Mouse (Mus musculus): ENCODE measurements around the gene Hist3h2ba.

Gene Hist3h2ba

DNA sequence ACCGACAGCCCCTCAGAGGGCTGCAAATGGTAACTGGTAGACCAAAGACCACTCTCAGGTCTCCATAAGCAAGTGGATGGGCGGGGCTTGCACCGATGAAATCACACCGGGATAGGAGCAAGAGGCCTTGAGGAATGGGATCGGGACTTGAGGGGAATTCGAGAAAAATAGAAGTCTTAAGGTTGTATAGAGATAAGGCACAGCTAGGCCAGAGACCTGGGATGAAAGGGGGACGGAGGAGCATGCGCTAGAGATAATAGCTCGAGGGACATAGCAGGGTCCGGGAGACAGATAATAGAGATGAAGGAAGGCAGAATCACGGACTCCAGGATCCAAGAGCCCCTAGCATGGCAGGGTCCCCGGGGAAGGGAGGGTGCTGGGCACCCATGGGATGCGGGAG lies 10.8 kb upstream of the Hist3h2ba start:
- in situ Hi-C loops (cut with MboI; ENCODE audit: unreplicated experiment in 2 of 2), result no loop called here

DNA sequence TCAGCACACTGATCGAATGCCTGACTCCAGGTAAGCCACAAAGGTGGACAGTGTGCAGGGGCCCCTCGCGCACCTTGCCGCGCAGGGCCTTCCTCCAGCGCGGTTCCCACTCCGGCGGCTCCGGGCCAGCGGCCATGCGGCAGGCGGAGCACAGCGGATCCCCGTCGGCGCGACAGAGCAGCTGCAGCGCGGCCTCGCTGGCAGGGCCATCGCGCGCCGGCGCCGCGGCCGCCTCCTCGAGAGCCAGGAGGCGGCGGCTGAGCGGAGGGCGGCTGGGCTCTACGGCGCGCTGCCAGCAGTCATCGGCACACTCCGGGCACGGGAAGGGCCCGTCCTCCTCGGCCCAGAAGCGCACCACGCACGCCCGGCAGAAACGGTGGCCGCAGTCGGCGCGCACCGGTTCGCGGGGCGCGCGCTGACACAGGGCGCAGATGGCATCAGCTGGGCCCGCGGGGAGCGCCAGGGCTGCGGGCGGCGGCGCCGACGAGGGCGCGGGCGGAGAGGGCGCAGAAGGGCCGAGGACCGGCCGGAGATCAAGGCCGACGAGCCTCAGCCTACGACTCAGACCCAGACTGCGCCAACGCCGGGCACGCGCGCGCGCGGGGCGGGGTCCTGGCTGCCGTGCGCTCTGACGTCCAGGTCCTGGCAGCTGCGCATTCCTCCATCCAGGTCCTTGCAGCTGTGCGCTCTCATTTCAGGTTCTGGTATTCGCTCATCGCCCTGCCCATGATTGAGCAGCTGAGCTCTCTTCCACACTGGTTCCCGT lies 10.2 kb upstream of the Hist3h2ba start, which contains the start of gene Rnf187:
Gene Rnf187, minus strand, starts transcription at position 595 of the 766 bp plus-strand sequence.
- in situ Hi-C loops (cut with MboI; ENCODE audit: unreplicated experiment in 2 of 2), result no loop called here

DNA sequence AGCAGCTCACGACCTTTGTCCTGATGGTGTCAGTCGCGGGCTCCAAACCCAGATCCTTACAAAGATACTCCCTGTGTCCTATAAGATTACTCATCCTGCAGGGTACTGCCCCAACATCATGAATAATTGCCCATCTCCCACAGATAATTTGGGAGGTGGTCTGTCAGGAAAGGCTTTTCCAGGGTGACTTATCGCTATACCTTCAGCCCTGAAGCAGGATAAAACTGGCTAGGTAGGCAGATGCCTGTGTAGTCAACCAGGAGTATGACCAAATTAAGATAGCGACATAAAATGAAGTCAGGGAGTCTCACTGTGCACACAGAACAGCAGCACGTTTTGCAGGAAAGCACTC lies 9.7 kb upstream of the Hist3h2ba start:
- in situ Hi-C loops (cut with MboI; ENCODE audit: unreplicated experiment in 2 of 2), result no loop called here

DNA sequence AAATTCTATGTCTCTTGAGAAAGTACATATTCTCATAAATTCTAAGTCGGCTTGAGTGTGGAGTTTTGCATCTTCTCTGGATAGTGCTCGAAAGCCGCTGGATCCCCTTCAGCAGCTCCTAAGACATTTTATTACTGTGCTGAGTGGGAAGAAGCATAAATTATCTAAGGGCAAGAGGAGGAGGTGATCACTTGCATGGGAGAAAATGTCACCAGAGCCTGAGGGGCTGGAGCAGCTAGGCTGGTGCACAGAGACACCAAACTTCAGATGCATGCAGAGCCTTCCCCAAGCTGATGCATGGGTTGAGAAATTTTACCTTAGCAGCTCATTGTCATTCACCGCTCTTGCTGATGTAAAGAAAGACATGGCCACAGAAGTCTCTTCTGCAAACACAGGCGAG lies 4.6 kb upstream of the Hist3h2ba start:
- in situ Hi-C loops (cut with MboI; ENCODE audit: unreplicated experiment in 2 of 2), result no loop called here

DNA sequence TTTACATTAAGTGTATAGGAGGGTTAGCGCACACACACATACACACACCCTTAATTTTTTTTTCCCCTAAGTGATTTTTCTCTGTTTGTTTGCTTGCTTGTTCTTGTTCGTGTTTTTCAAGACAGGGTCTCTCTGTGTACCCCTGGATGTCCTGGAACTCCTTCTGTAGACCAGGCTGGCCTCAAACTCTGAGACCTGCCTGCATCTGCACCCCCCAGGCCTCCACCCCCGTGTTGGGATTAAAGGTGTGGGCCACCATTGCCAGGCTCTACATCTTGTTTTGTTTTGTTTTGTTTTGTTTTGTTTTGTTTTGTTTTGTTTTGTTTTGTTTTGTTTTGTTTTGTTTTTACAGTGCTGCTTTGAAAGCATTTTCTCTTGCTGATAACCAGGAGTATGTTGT lies 1.4 kb upstream of the Hist3h2ba start:
- in situ Hi-C loops (cut with MboI; ENCODE audit: unreplicated experiment in 2 of 2), result no loop called here

DNA sequence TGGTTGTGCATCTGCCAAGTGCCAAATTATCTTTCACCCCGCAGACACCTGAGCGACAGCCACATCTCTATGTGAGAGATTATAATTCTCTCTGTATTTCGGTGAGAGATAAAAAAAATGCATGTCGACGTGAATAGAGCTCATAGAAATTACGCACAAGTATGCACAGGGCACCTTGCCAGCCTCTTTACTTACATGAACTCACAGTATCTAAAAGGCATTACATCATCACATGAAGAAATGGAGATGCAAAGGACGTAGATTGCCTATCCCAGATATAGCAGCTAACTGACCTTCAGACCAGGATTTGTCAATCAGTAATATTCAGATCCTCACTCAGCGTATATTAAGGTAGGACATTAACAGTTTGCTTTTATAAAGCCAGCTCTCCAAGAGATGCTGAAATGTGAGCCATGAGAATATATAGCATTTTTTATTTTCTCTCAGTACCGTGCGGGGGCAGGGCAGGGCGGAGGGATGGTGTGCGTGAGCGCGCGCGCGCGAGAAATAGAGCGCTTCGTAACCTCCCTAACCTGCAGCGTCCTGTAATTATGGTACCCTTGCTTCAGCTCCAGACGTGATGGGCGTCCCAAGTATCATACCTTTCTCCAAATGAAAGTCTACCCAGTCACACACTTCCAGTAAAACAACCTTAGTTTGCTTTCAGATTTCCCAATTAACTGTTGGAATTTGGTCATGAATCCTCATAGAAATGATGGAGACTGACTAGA lies 757 bp upstream of the Hist3h2ba start:
- in situ Hi-C loops (cut with MboI; ENCODE audit: unreplicated experiment in 2 of 2), result no loop called here

DNA sequence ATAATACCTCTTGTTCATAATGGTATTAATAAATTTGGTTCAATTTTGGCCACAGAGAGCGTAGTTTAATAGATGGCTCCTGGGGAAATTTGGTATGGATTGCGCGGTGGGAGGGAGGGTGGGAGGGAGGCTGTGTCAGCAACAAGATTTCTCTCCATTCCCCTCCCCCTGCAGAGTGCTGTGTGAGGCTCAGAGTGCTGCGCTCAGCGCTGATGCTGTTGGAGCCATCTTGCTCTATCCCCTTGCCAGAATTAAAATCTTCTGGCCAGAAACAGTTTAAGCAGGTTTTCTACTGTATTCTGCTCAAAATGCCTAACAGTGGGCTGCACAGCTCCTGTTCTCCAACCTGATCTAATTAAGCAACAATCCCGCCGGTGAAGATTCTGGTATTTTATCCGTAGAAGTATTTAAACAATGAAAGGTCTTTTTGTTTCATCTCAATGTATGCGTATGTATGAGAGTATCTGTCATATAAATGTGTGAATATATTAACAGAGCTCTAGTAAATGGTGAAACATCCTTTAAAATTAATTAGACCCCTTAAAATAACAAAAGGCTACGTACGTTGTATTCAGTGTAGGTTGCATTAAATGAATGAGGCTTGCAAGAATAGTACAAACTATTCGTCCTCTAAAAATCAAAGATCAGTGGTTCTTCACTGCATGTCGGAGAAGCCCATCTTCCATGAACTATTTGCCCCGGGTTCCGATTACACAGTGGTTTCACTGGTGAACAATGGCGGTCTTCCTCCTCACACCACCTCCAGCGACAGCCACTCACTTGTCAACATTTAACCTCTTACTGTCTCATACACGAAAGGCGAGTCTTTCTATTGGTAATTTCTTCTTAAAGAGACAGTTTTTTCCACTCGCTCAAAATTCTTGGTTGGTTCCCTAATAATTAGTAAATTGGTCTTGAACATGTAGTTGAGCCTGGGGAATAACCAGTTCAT lies 1.0 kb downstream of the Hist3h2ba start:
- in situ Hi-C loops (cut with MboI; ENCODE audit: unreplicated experiment in 2 of 2), result loop anchor here (10.0 to 25.0 kb wide), 3 partner anchors 538 to 645 kb away; partner anchors contain the start of gene Zfp692 (in 2 of the 2)

DNA sequence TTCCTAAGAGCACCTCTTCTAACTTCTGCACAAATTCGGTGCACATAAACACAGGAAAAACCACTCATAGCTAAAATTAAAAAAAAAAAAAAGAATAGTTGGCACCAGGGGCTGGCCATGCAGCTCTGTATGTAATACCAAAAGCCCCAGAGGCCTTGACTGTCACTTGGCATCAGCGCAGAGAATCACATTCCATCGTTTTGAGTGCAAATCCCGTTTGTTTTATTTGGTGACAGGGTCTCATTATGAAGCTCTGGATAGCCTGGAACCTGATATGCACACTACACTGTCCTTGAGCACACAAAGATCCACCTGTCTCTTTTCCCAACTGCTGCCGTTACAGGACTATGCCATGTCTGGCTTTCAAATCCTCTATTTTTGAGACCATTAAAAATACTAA lies 2.5 kb downstream of the Hist3h2ba start:
- in situ Hi-C loops (cut with MboI; ENCODE audit: unreplicated experiment in 2 of 2), result loop anchor here (10.0 to 25.0 kb wide), 3 partner anchors 536 to 646 kb away; partner anchors contain the start of gene Zfp692 (in 2 of the 2)

DNA sequence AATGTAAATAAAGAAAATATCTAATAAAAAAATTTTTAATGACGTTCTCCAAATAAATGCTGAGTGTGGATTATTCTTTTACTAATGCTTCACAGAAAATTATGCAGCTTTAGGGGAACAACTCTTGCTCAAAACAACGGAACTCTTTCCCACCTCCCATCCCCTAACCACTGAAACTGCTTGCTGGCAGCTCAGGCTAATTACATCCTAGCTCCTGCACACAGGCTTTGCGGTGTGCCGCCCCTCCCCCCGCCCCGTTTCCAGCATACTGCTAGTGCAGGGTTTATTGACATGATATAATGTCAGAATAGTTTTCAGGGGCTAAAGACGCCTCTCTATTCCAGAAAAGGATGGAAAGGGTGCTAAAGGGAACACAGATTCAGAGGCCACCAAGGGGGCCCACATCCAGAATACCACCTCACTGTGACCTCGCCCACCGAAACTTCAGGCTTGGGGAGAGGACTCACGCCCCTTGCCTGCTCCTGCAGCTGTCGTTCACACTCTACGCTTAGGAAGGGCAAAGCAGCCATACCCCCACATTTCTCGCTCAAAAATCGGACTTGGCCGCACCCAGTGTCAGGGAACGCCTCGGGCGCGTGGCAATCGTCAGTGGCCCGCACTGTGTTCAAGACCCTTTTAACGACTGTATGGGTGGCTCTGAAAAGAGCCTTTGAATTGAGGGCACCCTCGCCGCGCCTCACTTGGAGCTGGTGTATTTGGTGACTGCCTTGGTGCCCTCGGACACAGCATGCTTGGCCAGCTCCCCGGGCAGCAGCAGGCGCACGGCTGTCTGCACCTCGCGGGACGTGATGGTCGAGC lies 4.8 kb downstream of the Hist3h2ba start:
- in situ Hi-C loops (cut with MboI; ENCODE audit: unreplicated experiment in 2 of 2), result loop anchor here (10.0 to 25.0 kb wide), 3 partner anchors 534 to 649 kb away; partner anchors contain the start of gene Zfp692 (in 2 of the 2)

DNA sequence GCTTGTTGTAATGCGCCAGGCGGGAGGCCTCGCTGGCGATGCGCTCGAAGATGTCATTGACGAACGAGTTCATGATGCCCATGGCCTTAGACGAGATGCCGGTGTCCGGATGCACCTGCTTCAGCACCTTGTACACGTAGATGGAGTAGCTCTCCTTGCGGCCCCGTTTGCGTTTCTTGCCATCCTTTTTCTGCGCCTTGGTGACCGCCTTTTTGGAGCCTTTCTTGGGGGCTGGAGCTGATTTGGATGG lies 5.4 kb downstream of the Hist3h2ba start:
- in situ Hi-C loops (cut with MboI; ENCODE audit: unreplicated experiment in 2 of 2), result loop anchor here (10.0 to 25.0 kb wide), 3 partner anchors 533 to 649 kb away; partner anchors contain the start of gene Zfp692 (in 2 of the 2)

DNA sequence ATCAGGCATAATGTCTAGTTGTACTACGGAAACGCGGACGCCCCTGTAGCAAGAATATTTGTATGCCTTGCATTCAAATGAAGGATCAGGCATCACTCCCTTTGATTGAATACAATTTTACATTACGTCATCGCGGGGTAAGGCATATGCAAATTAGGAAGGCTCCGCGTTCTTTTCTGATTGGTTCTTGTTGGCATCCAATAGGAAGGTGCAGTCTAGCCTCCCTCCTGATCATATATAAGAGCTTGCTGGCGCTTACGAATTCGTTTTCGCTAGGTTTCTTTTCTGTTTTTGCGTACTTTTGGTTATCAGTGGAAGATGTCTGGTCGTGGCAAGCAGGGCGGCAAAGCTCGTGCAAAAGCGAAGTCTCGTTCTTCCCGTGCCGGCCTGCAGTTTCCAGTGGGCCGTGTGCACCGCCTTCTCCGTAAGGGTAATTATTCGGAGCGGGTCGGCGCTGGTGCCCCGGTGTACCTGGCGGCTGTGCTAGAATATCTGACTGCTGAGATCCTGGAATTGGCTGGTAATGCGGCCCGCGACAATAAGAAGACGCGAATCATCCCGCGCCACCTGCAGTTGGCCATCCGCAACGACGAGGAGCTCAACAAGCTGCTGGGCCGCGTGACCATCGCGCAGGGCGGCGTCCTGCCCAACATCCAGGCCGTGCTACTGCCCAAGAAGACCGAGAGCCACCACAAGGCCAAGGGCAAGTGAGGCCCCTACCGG lies 5.9 kb downstream of the Hist3h2ba start, which contains the start of the genes Hist3h2a and Trim17:
Gene Hist3h2a, plus strand, starts transcription at position 266 of the 723 bp plus-strand sequence.
Gene Trim17, plus strand, starts transcription at position 266 of the 723 bp plus-strand sequence.
- in situ Hi-C loops (cut with MboI; ENCODE audit: unreplicated experiment in 2 of 2), result loop anchor here (5.0 to 25.0 kb wide), 4 partner anchors 32 to 650 kb away; partner anchors contain the start of gene Zfp692 (in 2 of the 2)

DNA sequence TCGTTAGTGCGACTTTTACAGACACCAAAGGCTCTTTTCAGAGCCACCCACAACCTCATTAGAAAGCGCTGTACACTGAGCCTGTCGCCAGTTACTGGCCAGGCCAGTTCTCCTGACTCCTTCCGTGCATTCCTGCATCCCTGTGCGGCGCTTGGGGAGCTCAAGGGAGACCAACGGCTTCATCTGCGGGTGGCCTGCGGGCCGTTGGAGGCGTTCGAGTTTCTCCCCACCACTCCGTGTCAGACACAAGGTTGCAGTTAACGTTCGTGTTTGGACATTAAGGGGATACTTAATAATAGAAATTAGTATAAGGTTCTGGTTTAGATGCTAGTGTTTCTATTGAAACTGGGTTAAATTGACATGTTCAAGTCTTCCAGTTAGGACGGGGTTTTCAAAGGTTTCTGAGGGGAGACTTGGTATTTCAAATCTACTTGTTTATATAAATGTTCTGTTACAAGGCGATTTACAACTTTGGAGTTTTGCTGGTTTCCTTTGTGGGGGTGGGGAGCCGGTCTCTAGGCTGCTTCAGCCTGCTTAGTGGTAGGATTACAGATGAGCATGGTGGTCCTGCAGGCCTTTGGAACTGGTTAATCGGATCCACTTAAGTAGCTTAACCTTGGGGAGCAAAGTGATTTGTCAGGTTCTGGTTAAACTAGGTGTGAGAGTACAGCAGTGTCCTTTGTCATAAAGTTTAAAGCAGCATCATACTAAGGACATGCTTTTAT lies 6.6 kb downstream of the Hist3h2ba start:
- in situ Hi-C loops (cut with MboI; ENCODE audit: unreplicated experiment in 2 of 2), result loop anchor here (5.0 to 25.0 kb wide), 4 partner anchors 33 to 651 kb away; partner anchors contain the start of gene Zfp692 (in 2 of the 2)

DNA sequence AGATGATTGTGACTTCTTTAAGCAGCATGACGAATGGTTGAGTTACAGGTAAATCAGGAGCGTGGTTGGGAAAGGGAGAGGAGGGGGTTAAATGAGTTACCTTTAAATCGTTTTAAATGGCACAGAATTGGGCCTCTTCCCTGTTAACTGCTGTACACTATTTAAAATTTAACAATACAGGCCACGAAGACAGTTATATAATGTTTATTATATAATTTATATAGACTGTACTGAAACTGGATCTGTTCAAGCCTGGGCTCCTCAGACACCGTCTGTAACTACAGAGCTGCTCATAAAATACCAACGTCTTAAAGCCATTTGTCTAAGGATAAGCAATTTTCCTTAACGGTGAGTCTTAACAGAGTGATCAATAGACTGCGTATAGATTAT lies 7.1 kb downstream of the Hist3h2ba start:
- in situ Hi-C loops (cut with MboI; ENCODE audit: unreplicated experiment in 2 of 2), result loop anchor here (5.0 to 25.0 kb wide), 4 partner anchors 34 to 651 kb away; partner anchors contain the start of gene Zfp692 (in 2 of the 2)

DNA sequence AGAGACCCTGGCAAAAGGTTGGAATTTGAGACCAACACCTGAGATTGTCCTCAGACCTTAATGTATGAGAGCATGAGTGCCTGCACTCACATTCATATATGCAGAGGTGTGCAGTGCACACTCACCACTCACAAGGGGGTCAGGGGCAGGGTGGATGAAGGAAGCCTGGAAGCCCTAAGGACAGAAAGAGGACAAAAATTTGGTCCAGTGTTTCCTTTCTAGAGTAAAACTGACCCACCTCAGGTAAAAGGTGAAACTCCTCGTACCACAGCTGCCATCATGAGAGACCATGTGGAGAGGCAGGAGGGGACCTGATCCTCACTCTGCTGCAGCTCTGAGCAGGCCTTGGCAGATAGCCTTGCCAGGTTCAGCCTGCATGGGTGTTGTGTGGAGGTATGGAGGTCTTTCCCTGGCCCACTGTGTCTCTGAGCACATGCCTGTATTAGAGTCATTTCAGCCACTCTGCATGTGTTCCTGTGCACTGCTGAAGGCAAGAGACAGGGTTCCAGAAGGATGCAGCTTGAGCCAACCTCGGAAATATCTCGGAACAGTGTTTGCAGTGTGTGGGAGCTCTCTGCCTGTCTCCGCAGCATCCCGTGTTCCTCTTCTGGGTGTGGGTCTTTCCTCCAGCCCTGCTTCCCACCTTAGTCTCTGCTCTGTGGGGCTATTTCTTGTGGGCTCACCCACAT lies 8.7 kb downstream of the Hist3h2ba start:
- in situ Hi-C loops (cut with MboI; ENCODE audit: unreplicated experiment in 2 of 2), result loop anchor here (5.0 to 25.0 kb wide), 4 partner anchors 35 to 653 kb away; partner anchors contain the start of gene Zfp692 (in 2 of the 2)

DNA sequence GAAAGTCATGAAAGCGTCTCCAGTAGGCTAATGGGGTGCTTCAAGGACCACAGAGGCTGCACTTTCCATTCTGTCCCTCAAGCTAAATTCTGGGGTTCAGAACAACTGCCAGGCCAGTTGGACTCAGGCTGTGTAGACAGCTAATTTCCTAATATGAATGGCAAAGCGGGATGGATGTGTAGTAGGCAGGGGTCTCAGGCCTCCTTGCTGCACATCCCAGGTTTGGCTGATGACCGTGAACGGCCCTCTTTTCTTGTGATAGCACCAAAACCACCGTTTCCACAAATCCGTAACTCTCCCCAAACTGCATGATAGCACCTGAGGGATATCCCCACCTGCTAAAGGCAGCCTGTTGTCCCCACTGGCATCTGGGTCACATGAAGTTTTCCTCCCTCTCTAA lies 9.8 kb downstream of the Hist3h2ba start:
- in situ Hi-C loops (cut with MboI; ENCODE audit: unreplicated experiment in 2 of 2), result loop anchor here (5.0 to 25.0 kb wide), 4 partner anchors 36 to 654 kb away; partner anchors contain the start of gene Zfp692 (in 2 of the 2)

DNA sequence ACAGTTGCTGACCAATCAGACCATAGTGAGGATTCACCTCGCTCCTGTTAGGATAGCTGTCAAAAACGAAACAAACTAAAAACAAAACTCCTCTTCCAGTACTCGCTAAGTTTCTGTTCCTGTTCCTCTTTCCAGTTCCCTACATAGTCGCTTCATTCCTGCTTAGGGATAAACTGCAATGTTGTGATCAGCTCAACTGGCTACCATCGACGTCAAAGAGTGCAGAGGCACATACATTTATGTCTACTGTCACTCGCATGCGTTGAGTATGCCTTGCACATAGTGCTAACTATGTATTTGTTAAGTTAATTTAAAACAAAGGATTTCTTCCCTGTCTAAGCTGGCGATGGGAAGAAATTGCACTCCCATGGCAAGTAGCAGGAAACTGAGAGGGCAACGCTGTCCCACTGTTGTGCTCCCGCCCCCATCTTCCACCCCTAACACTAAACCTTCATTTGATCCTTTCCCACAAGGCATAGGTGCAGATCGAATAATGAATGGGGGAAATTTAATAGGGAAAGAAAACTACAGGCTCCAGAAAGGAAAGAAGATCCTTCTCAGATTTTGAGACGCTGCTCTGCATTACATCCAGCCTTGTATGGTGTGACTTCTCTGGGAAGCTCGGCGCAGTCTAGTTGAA lies 10.6 kb downstream of the Hist3h2ba start:
- in situ Hi-C loops (cut with MboI; ENCODE audit: unreplicated experiment in 2 of 2), result loop anchor here (5.0 to 25.0 kb wide), 4 partner anchors 37 to 655 kb away; partner anchors contain the start of gene Zfp692 (in 2 of the 2)
